Mouse (Mus musculus): ENCODE measurements around the gene Ythdf1. TPM values are rescaled to one million over a fixed set of nuclear protein-coding genes. Genes with fewer than 3 reads are reported as not detected.

Ythdf1 gene
- polyA plus RNA-seq (2015; fragmentation: Nextera tagmentation; extraction: Ambion mirVana), result 50.1 and 54.9 TPM in 2 replicates

GRCm38 (mm10) chr2:180920810-180921400 is at the start of gene Ythdf1:
Ythdf1 (minus strand) TSS chr2:180920949.
- Histone ChIP-seq H3K9me3 (no peaks in the 10 kb centered on the region), H3K27ac (replicated peaks) (peak within 1 kb of the TSS; percentile 69), H3K4me1 (replicated peaks) (peaks cover 30% of the 10 kb centered on the region), H3K9ac (peak within 1 kb of the TSS; percentile 98), H3K36me3 (peaks cover 13% of the 10 kb centered on the region), H3K4me2 (peak within 1 kb of the TSS; percentile 96), H3K4me3 (peak within 1 kb of the TSS; percentile 93), H3K27me3 (no peaks in the 10 kb centered on the region)
- under 1% methylated on average over 55 of the region's 56 CpGs for WGBS
- ATAC-seq (ENCODE audit: low FRiP score, low read depth), result peak; percentile 96

GRCm38 (mm10) chr2:180967010-180967763 is 46.4 kb upstream of the Ythdf1 start, which contains the start of gene Arfgap1:
Arfgap1 (plus strand) TSS chr2:180967225.
- Histone ChIP-seq H3K4me3 (peak within 1 kb of the TSS; percentile 91), H3K9ac (peak within 1 kb of the TSS; percentile 95), H3K4me1 (replicated peaks) (peaks cover 26% of the 10 kb centered on the region), H3K4me2 (peak within 1 kb of the TSS; percentile 74), H3K27ac (replicated peaks) (peak within 1 kb of the TSS; percentile 90), H3K27me3 (no peaks in the 10 kb centered on the region), H3K36me3 (peaks cover 19% of the 10 kb centered on the region), H3K9me3 (no peaks in the 10 kb centered on the region)
- WGBS, result under 1% methylated on average over 57 of the region's 57 CpGs
- peak; percentile 93 for ATAC-seq (ENCODE audit: low FRiP score, low read depth)

GRCm38 (mm10) chr2:180966092-180966882 is 45.5 kb upstream of the Ythdf1 start:
- peak overlapping the region; percentile 95 for H3K9ac ChIP-seq
- peaks cover 26% of the 10 kb centered on the region for H3K4me1 ChIP-seq (replicated peaks)
- H3K9me3 ChIP-seq, result no peaks in the 10 kb centered on the region
- peaks cover 10% of the 10 kb centered on the region; the same call in 1 of the 2 replicates for H3K36me3 ChIP-seq
- H3K4me2 ChIP-seq, result peak overlapping the region; percentile 74
- 11% methylated on average over 14 of the region's 14 CpGs for WGBS
- peak; percentile 35; the same call in 1 of the 2 replicates for ATAC-seq (ENCODE audit: low FRiP score, low read depth)
- H3K27me3 ChIP-seq, result no peaks in the 10 kb centered on the region
- H3K27ac ChIP-seq (replicated peaks), result peak overlapping the region; percentile 90
- H3K4me3 ChIP-seq, result peak overlapping the region; percentile 91

- Histone ChIP-seq H3K9me3 (no peaks in the 10 kb centered on the region), H3K4me3 (no peak overlapping the region), H3K9ac (no peak overlapping the region), H3K4me2 (no peak overlapping the region), H3K4me1 (replicated peaks) (peaks cover 23% of the 10 kb centered on the region), H3K36me3 (no peaks in the 10 kb centered on the region), H3K27me3 (no peaks in the 10 kb centered on the region), H3K27ac (replicated peaks) (no peak overlapping the region)
- no peak for ATAC-seq (ENCODE audit: low FRiP score, low read depth)
- 5% methylated on average over 5 of the region's 5 CpGs for WGBS
These were observed 43.2 kb upstream of the Ythdf1 start for GRCm38 (mm10) chr2:180963956-180964355.

- Histone ChIP-seq H3K9me3 (no peaks in the 10 kb centered on the region), H3K27ac (replicated peaks) (no peak overlapping the region), H3K4me1 (replicated peaks) (peaks cover 11% of the 10 kb centered on the region), H3K4me3 (no peak overlapping the region), H3K4me2 (no peak overlapping the region), H3K9ac (no peak overlapping the region), H3K27me3 (no peaks in the 10 kb centered on the region), H3K36me3 (no peaks in the 10 kb centered on the region)
- ATAC-seq (ENCODE audit: low FRiP score, low read depth), result no peak
- WGBS, result 78% methylated on average over 2 of the region's 2 CpGs
These were observed 42.0 kb upstream of the Ythdf1 start for GRCm38 (mm10) chr2:180962616-180963308.

GRCm38 (mm10) chr2:180960187-180960586 is 39.4 kb upstream of the Ythdf1 start:
- no peak overlapping the region for H3K27ac ChIP-seq (replicated peaks)
- no peak overlapping the region for H3K4me2 ChIP-seq
- H3K27me3 ChIP-seq, result no peaks in the 10 kb centered on the region
- H3K36me3 ChIP-seq, result no peaks in the 10 kb centered on the region
- H3K9ac ChIP-seq, result no peak overlapping the region
- H3K9me3 ChIP-seq, result no peaks in the 10 kb centered on the region
- no peak for ATAC-seq (ENCODE audit: low FRiP score, low read depth)
- no peak overlapping the region for H3K4me3 ChIP-seq
- WGBS, result 80% methylated on average over 3 of the region's 3 CpGs
- 0 out of 2 replicates have a peak, but pooled peaks cover under 1% of the 10 kb centered on the region for H3K4me1 ChIP-seq (replicated peaks)

- no peak overlapping the region for H3K4me3 ChIP-seq
- 0 out of 2 replicates have a peak, but pooled peaks cover 6% of the 10 kb centered on the region for H3K4me1 ChIP-seq (replicated peaks)
- H3K4me2 ChIP-seq, result no peak overlapping the region
- H3K27me3 ChIP-seq, result no peaks in the 10 kb centered on the region
- H3K9me3 ChIP-seq, result no peaks in the 10 kb centered on the region
- H3K9ac ChIP-seq, result no peak overlapping the region
- WGBS, result 76% methylated on average over 7 of the region's 7 CpGs
- H3K36me3 ChIP-seq, result no peaks in the 10 kb centered on the region
- no peak for ATAC-seq (ENCODE audit: low FRiP score, low read depth)
- H3K27ac ChIP-seq (replicated peaks), result no peak overlapping the region
These were observed 38.9 kb upstream of the Ythdf1 start for GRCm38 (mm10) chr2:180959605-180960004.

- WGBS, result under 1% methylated on average over 52 of the region's 52 CpGs
- Histone ChIP-seq H3K27ac (replicated peaks) (peak within 1 kb of the TSS; percentile 83), H3K4me2 (peak within 1 kb of the TSS; percentile 70), H3K4me1 (replicated peaks) (peaks cover 35% of the 10 kb centered on the region), H3K4me3 (peak within 1 kb of the TSS; percentile 57), H3K36me3 (no peaks in the 10 kb centered on the region), H3K27me3 (no peaks in the 10 kb centered on the region), H3K9me3 (no peaks in the 10 kb centered on the region), H3K9ac (peak within 1 kb of the TSS; percentile 61)
- peak; percentile 92 for ATAC-seq (ENCODE audit: low FRiP score, low read depth)
These were observed 33.6 kb upstream of the Ythdf1 start, which contains the start of gene Nkain4 for GRCm38 (mm10) chr2:180954061-180955047. Nkain4 (minus strand) TSS chr2:180954699.

GRCm38 (mm10) chr2:180953638-180954037 is 32.9 kb upstream of the Ythdf1 start:
- ATAC-seq (ENCODE audit: low FRiP score, low read depth), result no peak
- Histone ChIP-seq H3K27ac (replicated peaks) (peak overlapping the region; percentile 83), H3K36me3 (no peaks in the 10 kb centered on the region), H3K27me3 (no peaks in the 10 kb centered on the region), H3K4me3 (peak overlapping the region; percentile 57), H3K9me3 (no peaks in the 10 kb centered on the region), H3K4me1 (replicated peaks) (peaks cover 35% of the 10 kb centered on the region), H3K9ac (peak overlapping the region; percentile 61), H3K4me2 (peak overlapping the region; percentile 70)
- WGBS, result 3% methylated on average over 2 of the region's 2 CpGs

- WGBS, result 4% methylated on average over 9 of the region's 9 CpGs
- Histone ChIP-seq H3K4me2 (peak overlapping the region; percentile 70), H3K9me3 (no peaks in the 10 kb centered on the region), H3K27ac (replicated peaks) (peak overlapping the region; percentile 83), H3K4me3 (peak overlapping the region; percentile 57), H3K36me3 (no peaks in the 10 kb centered on the region), H3K27me3 (no peaks in the 10 kb centered on the region), H3K4me1 (replicated peaks) (peaks cover 35% of the 10 kb centered on the region), H3K9ac (0 out of 2 replicates have a peak overlapping the region, but pooled peaks have one; percentile 61)
- peak; percentile 74 for ATAC-seq (ENCODE audit: low FRiP score, low read depth)
These were observed 32.0 kb upstream of the Ythdf1 start for GRCm38 (mm10) chr2:180952731-180953171.
